Mouse (Mus musculus): ENCODE measurements around the gene Rela. TPM values are rescaled to one million over a fixed set of nuclear protein-coding genes. Genes with fewer than 3 reads are reported as not detected.

Rela gene
- total and polyA plus RNA-seq, 3 experiments, result 12.1 to 51.9 (median 21.0) TPM

GRCm38 (mm10) chr19:5684985-5685384, 47.7 kb downstream of the Rela start:
- Histone ChIP-seq H3K27me3 (replicated peaks) (no peaks in the 10 kb centered on the region), H3K4me3 (replicated peaks in 1 of 3; ENCODE audit: low read depth in 2 of 3, low read length in 2 of 3, poor library complexity in 1 of 3) (no peak overlapping the region), H3K79me2 (replicated peaks; ENCODE audit: control insufficient read depth, extremely low read depth, insufficient read depth, poor library complexity, severe bottlenecking) (peaks cover 13% of the 10 kb centered on the region), H3K4me1 (ENCODE audit: control insufficient read depth in 1 of 2, insufficient read depth in 2 of 2) (peaks cover 7 to 10% of the 10 kb centered on the region in 2 experiments), H3K27ac (ENCODE audit: insufficient read depth, low read depth) (no peak overlapping the region), H3K4me2 (ENCODE audit: insufficient read depth, low read depth, poor library complexity, severe bottlenecking) (no peak overlapping the region), H3K9ac (ENCODE audit: insufficient read depth, low read depth) (no peak overlapping the region), H3K9me3 (replicated peaks; ENCODE audit: low read length) (no peaks in the 10 kb centered on the region), H3K36me3 (replicated peaks in 1 of 2; ENCODE audit: control insufficient read depth in 1 of 2, insufficient read depth in 1 of 2, low read length in 1 of 2) (peaks cover 65 to 72% of the 10 kb centered on the region in 2 experiments)
- dilution Hi-C loops (cut with MboI; ENCODE audit: extremely low pct_ligation_motif_present, extremely low pct_unique_long_range_greater_than_20kb, low sequenced_read_pairs) (no loop called here), in situ Hi-C loops (cut with MboI; ENCODE audit: low pct_ligation_motif_present, low pct_unique_long_range_greater_than_20kb, low sequenced_read_pairs) (no loop called here)
- DNase-seq (ENCODE audit: extremely low read depth), result no peak
- no peak for TF ChIP-seq MAFK (IDR thresholded peaks at IDR 0.05; ENCODE audit: insufficient replicate concordance, low read length)
- TF ChIP-seq EP300 (IDR thresholded peaks at IDR 0.05; ENCODE audit: low read length), result no peak
- no peak for TF ChIP-seq NRF1 (IDR thresholded peaks at IDR 0.05; ENCODE audit: low read depth, low read length)
- TF ChIP-seq HCFC1 (IDR thresholded peaks at IDR 0.05; ENCODE audit: low read depth, low read length), result no peak
- TF ChIP-seq USF1 (IDR thresholded peaks at IDR 0.05; ENCODE audit: low read depth, low read length), result no peak
- TF ChIP-seq MXI1 (IDR thresholded peaks at IDR 0.05; ENCODE audit: low read depth, low read length), result no peak
- TF ChIP-seq JUND (conservative IDR thresholded peaks at IDR 0.05; ENCODE audit: low read depth, low read length), result no peak
- TF ChIP-seq E2F4 (IDR thresholded peaks at IDR 0.05; ENCODE audit: insufficient replicate concordance, low read depth, low read length), result no peak
- no peak for TF ChIP-seq MYC (IDR thresholded peaks at IDR 0.05; ENCODE audit: low read depth, low read length)
- TF ChIP-seq MAZ (IDR thresholded peaks at IDR 0.05; ENCODE audit: low read depth, low read length), result no peak
- no peak for TF ChIP-seq GABPA (IDR thresholded peaks at IDR 0.05; ENCODE audit: insufficient replicate concordance, low read depth, low read length)
- TF ChIP-seq CTCF (conservative IDR thresholded peaks at IDR 0.05 in 1 of 2, IDR thresholded peaks at IDR 0.05 in 1 of 2; ENCODE audit: low read depth in 2 of 2, low read length in 2 of 2), result no peak
- no peak for TF ChIP-seq BHLHE40 (IDR thresholded peaks at IDR 0.05; ENCODE audit: low read depth, low read length)
- no peak for TF ChIP-seq ZC3H11A (IDR thresholded peaks at IDR 0.05; ENCODE audit: low read depth, low read length)
- no peak for TF ChIP-seq RCOR1 (conservative IDR thresholded peaks at IDR 0.05; ENCODE audit: low read depth, low read length)
- no peak for TF ChIP-seq CHD1 (IDR thresholded peaks at IDR 0.05; ENCODE audit: low read depth, low read length)
- no peak for TF ChIP-seq ZKSCAN1 (IDR thresholded peaks at IDR 0.05; ENCODE audit: borderline replicate concordance, low read depth, low read length)
- TF ChIP-seq USF2 (conservative IDR thresholded peaks at IDR 0.05; ENCODE audit: low read depth, low read length), result no peak

GRCm38 (mm10) chr19:5685431-5685830, 48.1 kb downstream of the Rela start:
- no peak overlapping the region for H3K4me3 ChIP-seq (replicated peaks in 1 of 3; ENCODE audit: low read depth in 2 of 3, low read length in 2 of 3, poor library complexity in 1 of 3)
- no peaks in the 10 kb centered on the region for H3K27me3 ChIP-seq (replicated peaks)
- H3K27ac ChIP-seq (ENCODE audit: insufficient read depth, low read depth), result no peak overlapping the region
- dilution Hi-C loops (cut with MboI; ENCODE audit: extremely low pct_ligation_motif_present, extremely low pct_unique_long_range_greater_than_20kb, low sequenced_read_pairs) (no loop called here), in situ Hi-C loops (cut with MboI; ENCODE audit: low pct_ligation_motif_present, low pct_unique_long_range_greater_than_20kb, low sequenced_read_pairs) (no loop called here)
- H3K9me3 ChIP-seq (replicated peaks; ENCODE audit: low read length), result no peaks in the 10 kb centered on the region
- H3K36me3 ChIP-seq (replicated peaks in 1 of 2; ENCODE audit: control insufficient read depth in 1 of 2, insufficient read depth in 1 of 2, low read length in 1 of 2), result peaks cover 61 to 68% of the 10 kb centered on the region in 2 experiments
- TF ChIP-seq SIN3A (IDR thresholded peaks at IDR 0.05; ENCODE audit: low read length) (no peak), HCFC1 (IDR thresholded peaks at IDR 0.05; ENCODE audit: low read depth, low read length) (no peak), KAT2A (IDR thresholded peaks at IDR 0.05; ENCODE audit: insufficient replicate concordance, low read length) (no peak), E2F4 (IDR thresholded peaks at IDR 0.05; ENCODE audit: insufficient replicate concordance, low read depth, low read length) (no peak), NRF1 (IDR thresholded peaks at IDR 0.05; ENCODE audit: low read depth, low read length) (no peak), CHD2 (IDR thresholded peaks at IDR 0.05; ENCODE audit: low read length) (no peak), SMC3 (IDR thresholded peaks at IDR 0.05; ENCODE audit: low read depth, low read length) (no peak), TBP (conservative IDR thresholded peaks at IDR 0.05; ENCODE audit: low read depth, low read length) (no peak), USF2 (conservative IDR thresholded peaks at IDR 0.05; ENCODE audit: low read depth, low read length) (no peak), MYC (IDR thresholded peaks at IDR 0.05; ENCODE audit: low read depth, low read length) (no peak), EP300 (IDR thresholded peaks at IDR 0.05; ENCODE audit: low read length) (no peak)
- peaks cover 17% of the 10 kb centered on the region for H3K79me2 ChIP-seq (replicated peaks; ENCODE audit: control insufficient read depth, extremely low read depth, insufficient read depth, poor library complexity, severe bottlenecking)
- DNase-seq (ENCODE audit: extremely low read depth), result no peak
- H3K9ac ChIP-seq (ENCODE audit: insufficient read depth, low read depth), result no peak overlapping the region
- H3K4me2 ChIP-seq (ENCODE audit: insufficient read depth, low read depth, poor library complexity, severe bottlenecking), result no peak overlapping the region
- H3K4me1 ChIP-seq (ENCODE audit: control insufficient read depth in 1 of 2, insufficient read depth in 2 of 2), result peaks cover 9 to 14% of the 10 kb centered on the region in 2 experiments

Measured in CH12.LX (cell line).